Mouse (Mus musculus) liver, postnatal 0 days (tissue): ENCODE data around the gene Adgrf5.

ENCODE experiments used
- CTCF ChIP-seq: sonication (generic); IDR thresholded peaks from 2 replicates; pipeline ENCODE4 v1.5.1; 2016; ENCODE audit warnings: antibody characterized with exemption, low read depth
- EP300 ChIP-seq: IDR thresholded peaks from 2 replicates; pipeline ENCODE4 v1.6.1; 2016; ENCODE audit warnings: antibody characterized with exemption, low read depth, mild to moderate bottlenecking

- TF ChIP-seq CTCF = no peak
- no peak for TF ChIP-seq EP300
These were observed 12.4 kb downstream of the Adgrf5 start for GRCm38 (mm10) chr17:43372604-43373003.
